Mouse (Mus musculus): Measurements from ENCODE around the gene Anks3. TPM values are rescaled to one million over a fixed set of nuclear protein-coding genes. Genes with fewer than 3 reads are reported as not detected.

Gene Anks3
- total and polyA plus RNA-seq, 3 experiments = 17.5 to 36.6 (median 24.4) TPM

GRCm38 (mm10) chr16:4912907-4913782 is 50.9 kb downstream of the Anks3 start:
- peaks cover 18% of the 10 kb centered on the region for H3K4me1 ChIP-seq (ENCODE audit: insufficient read depth, low read depth, low read length)
- no peaks in the 10 kb centered on the region for H3K27me3 ChIP-seq (ENCODE audit: insufficient read depth, low read length)
- no peak for DNase-seq (ENCODE audit: low spot score)
- TF ChIP-seq GATA2 (IDR thresholded peaks at IDR 0.05; ENCODE audit: borderline replicate concordance, low read depth, low read length) = no peak
- no peak for TF ChIP-seq CTCF (IDR thresholded peaks at IDR 0.05; ENCODE audit: low read depth, low read length)
- TF ChIP-seq GATA1 (IDR thresholded peaks at IDR 0.05; ENCODE audit: borderline replicate concordance, low read length) = no peak
- no peak for TF ChIP-seq TAL1 (conservative IDR thresholded peaks at IDR 0.05; ENCODE audit: low read depth, low read length)
- TF ChIP-seq POLR2AphosphoS5 (IDR thresholded peaks at IDR 0.05; ENCODE audit: insufficient replicate concordance, low read depth, low read length) = no peak
- H3K9me3 ChIP-seq (replicated peaks) = no peaks in the 10 kb centered on the region
- H3K4me3 ChIP-seq (ENCODE audit: low read depth, low read length) = no peak overlapping the region
- peaks cover 82% of the 10 kb centered on the region for H3K36me3 ChIP-seq (replicated peaks)
- ATAC-seq (ENCODE audit: extremely low read depth, insufficient number of reproducible peaks, low FRiP score, poor library complexity, severe bottlenecking) = no peak

GRCm38 (mm10) chr16:4912074-4912648 is 51.8 kb downstream of the Anks3 start:
- Histone ChIP-seq H3K36me3 (replicated peaks) (peaks cover 87% of the 10 kb centered on the region), H3K27me3 (ENCODE audit: insufficient read depth, low read length) (no peaks in the 10 kb centered on the region), H3K9me3 (replicated peaks) (no peaks in the 10 kb centered on the region), H3K4me1 (ENCODE audit: insufficient read depth, low read depth, low read length) (peaks cover 26% of the 10 kb centered on the region), H3K4me3 (ENCODE audit: low read depth, low read length) (no peak overlapping the region)
- DNase-seq (ENCODE audit: low spot score) = no peak
- no peak for TF ChIP-seq GATA2 (IDR thresholded peaks at IDR 0.05; ENCODE audit: borderline replicate concordance, low read depth, low read length)
- no peak for TF ChIP-seq GATA1 (IDR thresholded peaks at IDR 0.05; ENCODE audit: borderline replicate concordance, low read length)
- no peak for TF ChIP-seq POLR2AphosphoS5 (IDR thresholded peaks at IDR 0.05; ENCODE audit: insufficient replicate concordance, low read depth, low read length)
- TF ChIP-seq TAL1 (conservative IDR thresholded peaks at IDR 0.05; ENCODE audit: low read depth, low read length) = no peak
- TF ChIP-seq CTCF (IDR thresholded peaks at IDR 0.05; ENCODE audit: low read depth, low read length) = no peak
- no peak for ATAC-seq (ENCODE audit: extremely low read depth, insufficient number of reproducible peaks, low FRiP score, poor library complexity, severe bottlenecking)

GRCm38 (mm10) chr16:4910758-4911157 is 53.2 kb downstream of the Anks3 start:
- Histone ChIP-seq H3K36me3 (replicated peaks) (peaks cover 79% of the 10 kb centered on the region), H3K9me3 (replicated peaks) (no peaks in the 10 kb centered on the region), H3K4me3 (ENCODE audit: low read depth, low read length) (no peak overlapping the region), H3K4me1 (ENCODE audit: insufficient read depth, low read depth, low read length) (peaks cover 26% of the 10 kb centered on the region), H3K27me3 (ENCODE audit: insufficient read depth, low read length) (no peaks in the 10 kb centered on the region)
- no peak for DNase-seq (ENCODE audit: low spot score)
- TF ChIP-seq GATA1 (IDR thresholded peaks at IDR 0.05; ENCODE audit: borderline replicate concordance, low read length) (no peak), GATA2 (IDR thresholded peaks at IDR 0.05; ENCODE audit: borderline replicate concordance, low read depth, low read length) (no peak), TAL1 (conservative IDR thresholded peaks at IDR 0.05; ENCODE audit: low read depth, low read length) (no peak), POLR2AphosphoS5 (IDR thresholded peaks at IDR 0.05; ENCODE audit: insufficient replicate concordance, low read depth, low read length) (no peak), CTCF (IDR thresholded peaks at IDR 0.05; ENCODE audit: low read depth, low read length) (no peak)
- no peak for ATAC-seq (ENCODE audit: extremely low read depth, insufficient number of reproducible peaks, low FRiP score, poor library complexity, severe bottlenecking)

- TF ChIP-seq GATA2 (IDR thresholded peaks at IDR 0.05; ENCODE audit: borderline replicate concordance, low read depth, low read length) (no peak), TAL1 (conservative IDR thresholded peaks at IDR 0.05; ENCODE audit: low read depth, low read length) (no peak), POLR2AphosphoS5 (IDR thresholded peaks at IDR 0.05; ENCODE audit: insufficient replicate concordance, low read depth, low read length) (no peak), GATA1 (IDR thresholded peaks at IDR 0.05; ENCODE audit: borderline replicate concordance, low read length) (no peak), CTCF (IDR thresholded peaks at IDR 0.05; ENCODE audit: low read depth, low read length) (no peak)
- peaks cover 80% of the 10 kb centered on the region for H3K36me3 ChIP-seq (replicated peaks)
- H3K4me1 ChIP-seq (ENCODE audit: insufficient read depth, low read depth, low read length) = peaks cover 31% of the 10 kb centered on the region
- H3K27me3 ChIP-seq (ENCODE audit: insufficient read depth, low read length) = no peaks in the 10 kb centered on the region
- ATAC-seq (ENCODE audit: extremely low read depth, insufficient number of reproducible peaks, low FRiP score, poor library complexity, severe bottlenecking) (no peak), DNase-seq (ENCODE audit: low spot score) (no peak)
- H3K9me3 ChIP-seq (replicated peaks) = no peaks in the 10 kb centered on the region
- no peak overlapping the region for H3K4me3 ChIP-seq (ENCODE audit: low read depth, low read length)
Observed at GRCm38 (mm10) chr16:4909745-4910144, 54.3 kb downstream of the Anks3 start.

- DNase-seq (ENCODE audit: low spot score) = peak; percentile 25
- H3K4me3 ChIP-seq (ENCODE audit: low read depth, low read length) = no peak overlapping the region
- no peaks in the 10 kb centered on the region for H3K27me3 ChIP-seq (ENCODE audit: insufficient read depth, low read length)
- peaks cover 22% of the 10 kb centered on the region for H3K4me1 ChIP-seq (ENCODE audit: insufficient read depth, low read depth, low read length)
- ATAC-seq (ENCODE audit: extremely low read depth, insufficient number of reproducible peaks, low FRiP score, poor library complexity, severe bottlenecking) = peak; percentile 40; the same call in 1 of the 2 replicates
- H3K9me3 ChIP-seq (replicated peaks) = no peaks in the 10 kb centered on the region
- no peak for TF ChIP-seq CTCF (IDR thresholded peaks at IDR 0.05; ENCODE audit: low read depth, low read length)
- no peak for TF ChIP-seq GATA2 (IDR thresholded peaks at IDR 0.05; ENCODE audit: borderline replicate concordance, low read depth, low read length)
- TF ChIP-seq POLR2AphosphoS5 (IDR thresholded peaks at IDR 0.05; ENCODE audit: insufficient replicate concordance, low read depth, low read length) = no peak
- TF ChIP-seq TAL1 (conservative IDR thresholded peaks at IDR 0.05; ENCODE audit: low read depth, low read length) = no peak
- no peak for TF ChIP-seq GATA1 (IDR thresholded peaks at IDR 0.05; ENCODE audit: borderline replicate concordance, low read length)
- H3K36me3 ChIP-seq (replicated peaks) = peaks cover 73% of the 10 kb centered on the region
Observed at GRCm38 (mm10) chr16:4907972-4908371, 56.0 kb downstream of the Anks3 start.

GRCm38 (mm10) chr16:4907386-4907785 is 56.6 kb downstream of the Anks3 start:
- Histone ChIP-seq H3K4me3 (ENCODE audit: low read depth, low read length) (no peak overlapping the region), H3K9me3 (replicated peaks) (no peaks in the 10 kb centered on the region), H3K4me1 (ENCODE audit: insufficient read depth, low read depth, low read length) (peaks cover 22% of the 10 kb centered on the region), H3K36me3 (replicated peaks) (peaks cover 69% of the 10 kb centered on the region), H3K27me3 (ENCODE audit: insufficient read depth, low read length) (no peaks in the 10 kb centered on the region)
- DNase-seq (ENCODE audit: low spot score) (no peak), ATAC-seq (ENCODE audit: extremely low read depth, insufficient number of reproducible peaks, low FRiP score, poor library complexity, severe bottlenecking) (no peak)
- TF ChIP-seq TAL1 (conservative IDR thresholded peaks at IDR 0.05; ENCODE audit: low read depth, low read length) (no peak), POLR2AphosphoS5 (IDR thresholded peaks at IDR 0.05; ENCODE audit: insufficient replicate concordance, low read depth, low read length) (no peak), GATA2 (IDR thresholded peaks at IDR 0.05; ENCODE audit: borderline replicate concordance, low read depth, low read length) (no peak), GATA1 (IDR thresholded peaks at IDR 0.05; ENCODE audit: borderline replicate concordance, low read length) (no peak), CTCF (IDR thresholded peaks at IDR 0.05; ENCODE audit: low read depth, low read length) (no peak)

Data from G1E (cell line).